Mouse (Mus musculus) CH12.LX (cell line): ENCODE data around the gene Cidec. TPM values are rescaled to one million over a fixed set of nuclear protein-coding genes. Genes with fewer than 3 reads are reported as not detected.

Experiments used
- DNase-seq: peaks from one replicate; pipeline ENCODE4 v3.0.0-alpha.2; 2013; ENCODE audit errors: extremely low read depth
- H3K27ac ChIP-seq: 2 replicates; pipeline ENCODE4 v1.5.1; 2012; ENCODE audit warnings: low read depth, mild to moderate bottlenecking, control low read depth, moderate library complexity; ENCODE audit not compliant: insufficient read depth
- H3K27me3 ChIP-seq: replicated peaks from 2 replicates; pipeline ENCODE3; 2012; ENCODE audit warnings: inconsistent platforms
- H3K36me3 ChIP-seq, 2 experiments: replicated peaks in 1 of 2; 2 replicates each; pipeline versions ENCODE3 to v1.6.1; 2012; ENCODE audit warnings: inconsistent platforms in 1 of 2, low read length in 1 of 2, mild to moderate bottlenecking in 1 of 2, mixed read lengths in 1 of 2, moderate library complexity in 1 of 2; ENCODE audit not compliant: control insufficient read depth in 1 of 2, insufficient read depth in 1 of 2
- H3K4me1 ChIP-seq, 2 experiments: 2 replicates each; pipeline ENCODE4 v1.6.1; 2012; ENCODE audit warnings: inconsistent platforms in 1 of 2, moderate library complexity in 1 of 2; ENCODE audit not compliant: insufficient read depth in 2 of 2, control insufficient read depth in 1 of 2
- H3K4me2 ChIP-seq: 2 replicates; pipeline ENCODE4 v1.6.1; 2012; ENCODE audit warnings: low read depth, mild to moderate bottlenecking, control low read depth; ENCODE audit not compliant: poor library complexity, insufficient read depth, severe bottlenecking
- H3K4me3 ChIP-seq, 3 experiments: fragments of 150-350 bp in 1 of 3; sonication (generic) in 1 of 3; replicated peaks in 1 of 3; 2 replicates each; pipeline versions ENCODE3 to v1.5.1; 2011 to 2012; ENCODE audit warnings: low read depth in 2 of 3, low read length in 2 of 3, mild to moderate bottlenecking in 2 of 3, moderate library complexity in 2 of 3, control low read depth in 1 of 3, improper control_type of control experiment in 1 of 3, inconsistent platforms in 1 of 3, mixed read lengths in 1 of 3; ENCODE audit not compliant: poor library complexity in 1 of 3
- H3K79me2 ChIP-seq: replicated peaks from 2 replicates; pipeline ENCODE4 v1.6.1; 2012; ENCODE audit warnings: mild to moderate bottlenecking, moderate library complexity; ENCODE audit not compliant: control insufficient read depth, poor library complexity, insufficient read depth, severe bottlenecking; ENCODE audit errors: extremely low read depth
- H3K9ac ChIP-seq: 2 replicates; pipeline ENCODE4 v1.6.1; 2012; ENCODE audit warnings: low read depth, mild to moderate bottlenecking, control low read depth, moderate library complexity; ENCODE audit not compliant: insufficient read depth
- H3K9me3 ChIP-seq: replicated peaks from 2 replicates; pipeline ENCODE3; 2012; ENCODE audit warnings: low read length, inconsistent platforms, mixed read lengths
- CHD1 ChIP-seq: IDR thresholded peaks from 2 replicates; pipeline ENCODE4 v1.6.1; 2012; ENCODE audit warnings: low read depth, low read length, improper control_type of control experiment, inconsistent platforms
- CHD2 ChIP-seq: IDR thresholded peaks from 2 replicates; pipeline ENCODE4 v1.6.1; 2011; ENCODE audit warnings: low read length, improper control_type of control experiment
- CTCF ChIP-seq, 2 experiments: IDR thresholded peaks in 1 of 2; conservative IDR thresholded peaks in 1 of 2; 2 replicates each; pipeline ENCODE4 v1.5.1; 2011 to 2012; ENCODE audit warnings: low read depth in 2 of 2, low read length in 2 of 2, improper control_type of control experiment in 1 of 2, inconsistent platforms in 1 of 2, mild to moderate bottlenecking in 1 of 2, moderate library complexity in 1 of 2
- E2F4 ChIP-seq: IDR thresholded peaks from 2 replicates; pipeline ENCODE4 v1.6.1; 2011; ENCODE audit warnings: low read depth, low read length, improper control_type of control experiment; ENCODE audit not compliant: insufficient replicate concordance
- ELF1 ChIP-seq: IDR thresholded peaks from 2 replicates; pipeline ENCODE4 v1.6.1; 2014; ENCODE audit warnings: low read depth, mild to moderate bottlenecking, inconsistent platforms, low read length, improper control_type of control experiment
- EP300 ChIP-seq: IDR thresholded peaks from 2 replicates; pipeline ENCODE4 v1.6.1; 2011; ENCODE audit warnings: low read length, improper control_type of control experiment
- GABPA ChIP-seq: IDR thresholded peaks from 2 replicates; pipeline ENCODE4 v1.6.1; 2012; ENCODE audit warnings: low read depth, low read length, improper control_type of control experiment, inconsistent platforms; ENCODE audit not compliant: insufficient replicate concordance
- HCFC1 ChIP-seq: IDR thresholded peaks from 2 replicates; pipeline ENCODE4 v1.6.1; 2012; ENCODE audit warnings: low read depth, mild to moderate bottlenecking, inconsistent platforms, low read length, improper control_type of control experiment
- JUND ChIP-seq: conservative IDR thresholded peaks from 2 replicates; pipeline ENCODE4 v1.6.1; 2011; ENCODE audit warnings: low read depth, low read length, improper control_type of control experiment
- MAZ ChIP-seq: IDR thresholded peaks from 2 replicates; pipeline ENCODE4 v1.6.1; 2012; ENCODE audit warnings: low read depth, mild to moderate bottlenecking, inconsistent platforms, low read length, improper control_type of control experiment, moderate library complexity
- MEF2A ChIP-seq: IDR thresholded peaks from 2 replicates; pipeline ENCODE4 v1.6.1; 2014; ENCODE audit warnings: low read depth, mild to moderate bottlenecking, inconsistent platforms, low read length, improper control_type of control experiment, borderline replicate concordance
- MXI1 ChIP-seq: IDR thresholded peaks from 2 replicates; pipeline ENCODE4 v1.6.1; 2011; ENCODE audit warnings: mild to moderate bottlenecking, low read depth, low read length, improper control_type of control experiment
- MYC ChIP-seq: IDR thresholded peaks from 2 replicates; pipeline ENCODE4 v1.6.1; 2011; ENCODE audit warnings: low read depth, mild to moderate bottlenecking, improper control_type of control experiment, low read length
- NELFE ChIP-seq: IDR thresholded peaks from 2 replicates; pipeline ENCODE4 v1.6.1; 2011; ENCODE audit warnings: low read depth, low read length, improper control_type of control experiment
- NRF1 ChIP-seq: IDR thresholded peaks from 2 replicates; pipeline ENCODE4 v1.6.1; 2014; ENCODE audit warnings: low read depth, mild to moderate bottlenecking, inconsistent platforms, low read length, improper control_type of control experiment, moderate library complexity
- PAX5 ChIP-seq: IDR thresholded peaks from 2 replicates; pipeline ENCODE4 v1.6.1; 2012; ENCODE audit warnings: low read length, inconsistent platforms, mixed read lengths
- RAD21 ChIP-seq: IDR thresholded peaks from 2 replicates; pipeline ENCODE4 v1.6.1; 2011; ENCODE audit warnings: low read depth, mild to moderate bottlenecking, low read length, improper control_type of control experiment, moderate library complexity
- RCOR1 ChIP-seq: conservative IDR thresholded peaks from 2 replicates; pipeline ENCODE4 v1.6.1; 2012; ENCODE audit warnings: low read depth, mild to moderate bottlenecking, inconsistent platforms, low read length, improper control_type of control experiment
- SIN3A ChIP-seq: IDR thresholded peaks from 2 replicates; pipeline ENCODE4 v1.6.1; 2012; ENCODE audit warnings: low read length, improper control_type of control experiment, inconsistent platforms
- UBTF ChIP-seq: IDR thresholded peaks from 2 replicates; pipeline ENCODE4 v1.6.1; 2012; ENCODE audit warnings: low read depth, mild to moderate bottlenecking, inconsistent platforms, low read length, improper control_type of control experiment, moderate library complexity
- USF1 ChIP-seq: IDR thresholded peaks from 2 replicates; pipeline ENCODE4 v1.6.1; 2014; ENCODE audit warnings: low read depth, mild to moderate bottlenecking, inconsistent platforms, low read length, improper control_type of control experiment
- ZC3H11A ChIP-seq: IDR thresholded peaks from 2 replicates; pipeline ENCODE4 v1.6.1; 2012; ENCODE audit warnings: low read depth, mild to moderate bottlenecking, inconsistent platforms, low read length, improper control_type of control experiment
- dilution Hi-C: fragments of 300-500 bp; cut with MboI; formaldehyde crosslinking; loops from 2 replicates; pipeline ENCODE4 v1.14.3; 2020; ENCODE audit warnings: low sequenced_read_pairs; ENCODE audit not compliant: extremely low pct_unique_long_range_greater_than_20kb, extremely low pct_ligation_motif_present
- in situ Hi-C: fragments of 300-500 bp; cut with MboI; formaldehyde crosslinking; loops from 3 replicates; pipeline ENCODE4 v1.14.3; 2019; ENCODE audit warnings: low sequenced_read_pairs, low pct_ligation_motif_present, low pct_unique_long_range_greater_than_20kb, mixed read lengths
- polyA plus RNA-seq: library from polyadenylated mRNA; unstranded; fragments of >175 nt; gene quantifications from 2 replicates; pipeline ENCODE4 v1.2.1, GENCODE M21; 2012; ENCODE audit warnings: low read depth; ENCODE audit not compliant: insufficient read length
- total RNA-seq, 2 experiments: library from RNA; depleted of rRNA; stranded (reverse); fragments of 300-350 nt in 1 of 2; fragments of >200 nt in 1 of 2; gene quantifications; 2 replicates each; pipeline ENCODE4 v1.2.3; 2012 to 2014

Gene Cidec
- 0.17 TPM in 1 of 2 replicates, not detected in the other for total RNA-seq (2012; rRNA removed)
- not detected in 2 replicates for total RNA-seq (2014; rRNA removed)
- 0.14 TPM in 1 of 2 replicates, not detected in the other for polyA plus RNA-seq

GRCm38 (mm10) chr6:113435664-113436205, at the start of gene Cidec:
Gene Cidec (minus strand): TSS chr6:113435760.
- Histone ChIP-seq H3K4me1 (peaks cover 23 to 45% of the 10 kb centered on the region in 2 experiments), H3K9me3 (no peaks in the 10 kb centered on the region), H3K79me2 (no peaks in the 10 kb centered on the region), H3K9ac (no peak within 1 kb of the TSS), H3K4me2 (no peak within 1 kb of the TSS), H3K27me3 (no peaks in the 10 kb centered on the region), H3K4me3 (no peak within 1 kb of the TSS), H3K36me3 (no peaks in the 10 kb centered on the region), H3K27ac (no peak within 1 kb of the TSS)
- in situ Hi-C loops (no loop called here), dilution Hi-C loops (no loop called here)
- DNase-seq = no peak
- TF ChIP-seq NELFE (no peak), PAX5 (no peak), RAD21 (no peak), CTCF (conservative IDR thresholded peaks at IDR 0.05 in 1 of 2, IDR thresholded peaks at IDR 0.05 in 1 of 2; ENCODE audit: low read depth in 2 of 2, low read length in 2 of 2) (no peak), ELF1 (no peak), EP300 (no peak), USF1 (no peak), E2F4 (no peak), CHD2 (no peak), RCOR1 (no peak), JUND (no peak), UBTF (no peak), ZC3H11A (no peak)

- H3K4me1 ChIP-seq = peaks cover 15 to 44% of the 10 kb centered on the region in 2 experiments
- peaks cover 5% of the 10 kb centered on the region for H3K27me3 ChIP-seq
- peaks cover 0 to 18% of the 10 kb centered on the region in 2 experiments for H3K36me3 ChIP-seq
- H3K4me2 ChIP-seq = peak overlapping the region; percentile 88
- TF ChIP-seq MYC = no peak
- no peak for TF ChIP-seq JUND
- TF ChIP-seq SIN3A = no peak
- no peak for TF ChIP-seq MEF2A
- TF ChIP-seq NRF1 = no peak
- no peak for TF ChIP-seq MAZ
- no peak for TF ChIP-seq CHD2
- TF ChIP-seq CHD1 = no peak
- no peak for TF ChIP-seq ZC3H11A
- TF ChIP-seq HCFC1 = no peak
- no peak for TF ChIP-seq GABPA
- TF ChIP-seq CTCF (conservative IDR thresholded peaks at IDR 0.05 in 1 of 2, IDR thresholded peaks at IDR 0.05 in 1 of 2; ENCODE audit: low read depth in 2 of 2, low read length in 2 of 2) = no peak
- no peak for TF ChIP-seq MXI1
- H3K79me2 ChIP-seq = no peaks in the 10 kb centered on the region
- H3K9me3 ChIP-seq = peaks cover 2% of the 10 kb centered on the region
- peak; percentile 21 for DNase-seq
- peak overlapping the region; percentile 90 for H3K9ac ChIP-seq
- peak overlapping the region; percentile 58 to 84 (median 67) for H3K4me3 ChIP-seq
- dilution Hi-C loops (no loop called here), in situ Hi-C loops (no loop called here)
- H3K27ac ChIP-seq = no peak overlapping the region
Observed at GRCm38 (mm10) chr6:113483729-113484128, 48.2 kb upstream of the Cidec start.
